Mouse (Mus musculus): Measurements from ENCODE around the gene Helz2.

- TF ChIP-seq POLR2A (IDR thresholded peaks at IDR 0.05; ENCODE audit: insufficient read depth, low read depth, low read length) (no peak), CTCF (IDR thresholded peaks at IDR 0.05) (no peak), EP300 (IDR thresholded peaks at IDR 0.05; ENCODE audit: insufficient read depth, low read depth, low read length) (no peak)
These were observed 36.1 kb downstream of the Helz2 start for GRCm38 (mm10) chr2:181205678-181206077.

Data from heart, adult 2 months (tissue).